Mouse (Mus musculus): ENCODE results near the gene Dapp1. TPM values are rescaled to one million over a fixed set of nuclear protein-coding genes. Genes with fewer than 3 reads are reported as not detected.

Dapp1 gene
- polyA plus RNA-seq, 1 experiment from 2014 or later = 10.3 TPM

DNA sequence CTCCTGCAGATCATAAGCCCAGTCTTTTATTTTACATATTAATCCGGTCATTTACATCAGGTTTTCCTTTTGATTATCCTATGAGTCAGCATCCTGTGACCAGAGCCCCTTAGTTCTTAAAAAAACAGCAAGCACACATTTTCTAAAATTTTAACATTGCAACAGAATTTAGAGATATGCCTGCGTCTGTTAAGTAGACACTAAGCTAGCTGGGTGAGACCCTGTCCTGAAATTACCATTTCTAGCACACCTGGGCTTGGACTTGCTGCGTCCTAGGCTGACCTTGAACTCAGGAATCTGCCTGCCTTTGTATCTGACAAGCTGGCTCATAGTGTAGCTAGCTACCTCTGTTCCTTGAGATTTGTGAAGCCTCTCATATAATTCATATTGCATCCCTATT is 51.4 kb downstream of the Dapp1 start:
- Histone ChIP-seq H3K4me1 (ENCODE audit: insufficient read depth) (no peaks in the 10 kb centered on the region; the same call in 1 of the 2 replicates), H3K4me2 (ENCODE audit: low read depth, low read length) (no peak overlapping the region), H3K9ac (replicated peaks) (no peak overlapping the region), H3K36me3 (replicated peaks; ENCODE audit: insufficient read depth, low read length) (peaks cover 60% of the 10 kb centered on the region), H3K9me3 (ENCODE audit: low read length) (no peaks in the 10 kb centered on the region), H3K4me3 (ENCODE audit: low read depth, low read length) (no peak overlapping the region), H3K27me3 (ENCODE audit: insufficient read depth, low read length) (no peaks in the 10 kb centered on the region), H3K27ac (ENCODE audit: low read depth) (no peak overlapping the region)
- TF ChIP-seq EP300 (IDR thresholded peaks at IDR 0.05; ENCODE audit: low read depth) (no peak), CTCF (IDR thresholded peaks at IDR 0.05; ENCODE audit: low read depth) (no peak)
- 81% methylated on average over 3 of the region's 3 CpGs for WGBS (ENCODE audit: insufficient replicate concordance)
- ATAC-seq = no peak
- DNase-seq = no peak

DNA sequence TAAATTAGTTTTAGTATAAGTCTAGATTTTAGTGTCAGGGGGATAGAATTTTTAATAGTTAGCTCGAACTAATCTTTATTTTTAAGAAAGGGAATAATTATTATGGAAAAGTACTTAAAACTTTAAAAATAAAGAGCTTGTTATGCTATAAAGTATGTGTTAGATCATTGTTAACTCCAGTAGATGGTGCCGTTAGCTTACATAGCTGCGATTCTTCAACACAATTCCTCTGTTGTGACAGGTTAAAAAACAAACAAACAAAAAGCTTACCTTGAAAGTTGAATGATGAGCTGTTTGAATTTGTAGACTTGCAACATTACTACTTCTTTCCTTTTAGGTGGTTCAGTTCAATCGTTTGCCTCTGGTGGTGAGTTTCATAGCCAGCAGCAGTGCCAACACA is 54.3 kb downstream of the Dapp1 start:
- no peak overlapping the region for H3K4me2 ChIP-seq (ENCODE audit: low read depth, low read length)
- H3K27ac ChIP-seq (ENCODE audit: low read depth) = no peak overlapping the region
- H3K9ac ChIP-seq (replicated peaks) = no peak overlapping the region
- 89% methylated on average over 4 of the region's 4 CpGs for WGBS (ENCODE audit: insufficient replicate concordance)
- H3K27me3 ChIP-seq (ENCODE audit: insufficient read depth, low read length) = no peaks in the 10 kb centered on the region
- H3K9me3 ChIP-seq (ENCODE audit: low read length) = no peaks in the 10 kb centered on the region
- ATAC-seq (no peak), DNase-seq (no peak)
- H3K4me1 ChIP-seq (ENCODE audit: insufficient read depth) = no peaks in the 10 kb centered on the region; the same call in 1 of the 2 replicates
- H3K4me3 ChIP-seq (ENCODE audit: low read depth, low read length) = no peak overlapping the region
- TF ChIP-seq EP300 (IDR thresholded peaks at IDR 0.05; ENCODE audit: low read depth) = no peak
- TF ChIP-seq CTCF (IDR thresholded peaks at IDR 0.05; ENCODE audit: low read depth) = peak; percentile 29; the same call in 1 of the 2 replicates
- H3K36me3 ChIP-seq (replicated peaks; ENCODE audit: insufficient read depth, low read length) = peaks cover 51% of the 10 kb centered on the region

- no peak overlapping the region for H3K9ac ChIP-seq (replicated peaks)
- WGBS (ENCODE audit: insufficient replicate concordance) = 73% methylated on average over 4 of the region's 4 CpGs
- H3K4me2 ChIP-seq (ENCODE audit: low read depth, low read length) = no peak overlapping the region
- no peaks in the 10 kb centered on the region for H3K27me3 ChIP-seq (ENCODE audit: insufficient read depth, low read length)
- no peaks in the 10 kb centered on the region for H3K9me3 ChIP-seq (ENCODE audit: low read length)
- TF ChIP-seq CTCF (IDR thresholded peaks at IDR 0.05; ENCODE audit: low read depth) = no peak
- no peak for TF ChIP-seq EP300 (IDR thresholded peaks at IDR 0.05; ENCODE audit: low read depth)
- no peak overlapping the region for H3K27ac ChIP-seq (ENCODE audit: low read depth)
- no peak overlapping the region for H3K4me3 ChIP-seq (ENCODE audit: low read depth, low read length)
- H3K36me3 ChIP-seq (replicated peaks; ENCODE audit: insufficient read depth, low read length) = peaks cover 27% of the 10 kb centered on the region
- H3K4me1 ChIP-seq (ENCODE audit: insufficient read depth) = peaks cover 15% of the 10 kb centered on the region
- ATAC-seq = no peak
- no peak for DNase-seq
Measured at GRCm38 (mm10) chr3:137920594-137920993, 60.8 kb downstream of the Dapp1 start.

DNA sequence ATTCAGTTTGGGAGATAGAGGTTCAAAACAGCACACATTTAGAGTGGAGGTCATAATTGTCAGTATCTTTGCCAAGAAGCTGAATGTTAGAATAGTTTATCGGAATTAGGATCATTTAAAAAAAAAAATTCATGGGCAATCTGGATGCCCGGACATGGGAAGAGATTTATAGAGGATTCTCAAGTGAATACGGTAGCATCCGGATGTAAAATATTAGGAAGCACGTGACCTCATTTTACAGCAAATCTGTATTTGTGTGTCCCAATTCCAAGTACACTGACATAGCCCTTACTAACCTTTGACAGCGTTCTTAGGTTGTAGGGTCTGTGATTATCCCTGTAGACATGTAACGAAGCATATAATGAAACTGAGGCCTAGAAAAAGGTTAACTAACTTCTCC is 61.9 kb downstream of the Dapp1 start:
- Histone ChIP-seq H3K36me3 (replicated peaks; ENCODE audit: insufficient read depth, low read length) (peaks cover 19% of the 10 kb centered on the region), H3K4me2 (ENCODE audit: low read depth, low read length) (peak overlapping the region; percentile 76), H3K4me1 (ENCODE audit: insufficient read depth) (peaks cover 15% of the 10 kb centered on the region), H3K9me3 (ENCODE audit: low read length) (no peaks in the 10 kb centered on the region), H3K27me3 (ENCODE audit: insufficient read depth, low read length) (no peaks in the 10 kb centered on the region), H3K9ac (replicated peaks) (peak overlapping the region; percentile 86), H3K4me3 (ENCODE audit: low read depth, low read length) (peak overlapping the region; percentile 87), H3K27ac (ENCODE audit: low read depth) (peak overlapping the region; percentile 93)
- TF ChIP-seq EP300 (IDR thresholded peaks at IDR 0.05; ENCODE audit: low read depth) = no peak
- TF ChIP-seq CTCF (IDR thresholded peaks at IDR 0.05; ENCODE audit: low read depth) = no peak
- DNase-seq = no peak
- ATAC-seq = no peak
- 87% methylated on average over 7 of the region's 7 CpGs for WGBS (ENCODE audit: insufficient replicate concordance)

GRCm38 (mm10) chr3:137918932-137919311 is 62.4 kb downstream of the Dapp1 start:
- H3K9me3 ChIP-seq (ENCODE audit: low read length) = no peaks in the 10 kb centered on the region
- ATAC-seq (peak; percentile 75), DNase-seq (peak; percentile 35)
- peaks cover 15% of the 10 kb centered on the region for H3K4me1 ChIP-seq (ENCODE audit: insufficient read depth)
- H3K36me3 ChIP-seq (replicated peaks; ENCODE audit: insufficient read depth, low read length) = peaks cover 19% of the 10 kb centered on the region
- H3K27ac ChIP-seq (ENCODE audit: low read depth) = peak overlapping the region; percentile 93
- WGBS (ENCODE audit: insufficient replicate concordance) = 12% methylated on average over 6 of the region's 6 CpGs
- no peaks in the 10 kb centered on the region for H3K27me3 ChIP-seq (ENCODE audit: insufficient read depth, low read length)
- peak overlapping the region; percentile 76 for H3K4me2 ChIP-seq (ENCODE audit: low read depth, low read length)
- peak overlapping the region; percentile 86 for H3K9ac ChIP-seq (replicated peaks)
- TF ChIP-seq EP300 (IDR thresholded peaks at IDR 0.05; ENCODE audit: low read depth) = no peak
- peak overlapping the region; percentile 87 for H3K4me3 ChIP-seq (ENCODE audit: low read depth, low read length)

DNA sequence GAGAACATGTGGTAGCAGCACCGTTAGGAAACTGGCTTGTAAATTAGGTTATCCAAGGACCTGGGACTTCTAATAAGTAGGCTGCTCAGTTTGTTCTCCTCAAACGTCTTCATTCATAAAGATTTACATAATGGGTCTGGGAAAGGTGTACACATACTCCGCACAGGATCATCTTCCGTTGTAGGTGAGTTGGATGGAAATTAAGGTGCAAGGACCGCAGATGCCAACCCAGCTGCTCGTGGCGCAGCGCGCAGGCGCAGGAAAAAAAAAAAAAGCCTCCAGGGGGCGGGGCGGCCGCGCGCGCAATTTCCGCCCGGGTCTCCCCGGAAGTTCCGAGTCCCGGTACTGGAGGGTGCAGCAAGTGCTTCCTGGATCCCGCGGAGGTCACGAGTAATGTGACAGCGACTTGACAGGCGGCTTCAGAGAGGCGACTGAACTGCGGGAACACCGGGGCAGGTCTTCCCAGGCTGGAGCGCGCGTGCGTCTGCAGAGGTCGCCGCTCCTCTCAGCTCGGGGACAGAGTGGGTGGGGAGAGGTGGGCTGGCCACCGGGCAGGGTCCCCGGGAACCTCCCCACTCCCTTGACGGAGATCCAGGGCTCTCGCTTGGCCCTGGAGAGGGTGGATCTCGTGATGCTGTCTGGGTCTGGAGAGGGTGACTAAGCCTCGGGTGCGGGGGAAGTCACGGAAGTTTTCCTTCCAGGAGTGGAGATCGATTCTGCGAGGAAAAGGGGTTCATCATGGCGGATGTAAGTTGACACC is 63.0 kb downstream of the Dapp1 start, which contains the start of gene Lamtor3:
Gene Lamtor3, plus strand, starts transcription at position 335 of the 760 bp plus-strand sequence.
- ATAC-seq (peak; percentile 95), DNase-seq (peak; percentile 95)
- H3K27ac ChIP-seq (ENCODE audit: low read depth) = peak within 1 kb of the TSS; percentile 93
- TF ChIP-seq CTCF (IDR thresholded peaks at IDR 0.05; ENCODE audit: low read depth) = peak; percentile 32; the same call in 1 of the 2 replicates
- peak; percentile 62 for TF ChIP-seq EP300 (IDR thresholded peaks at IDR 0.05; ENCODE audit: low read depth)
- no peaks in the 10 kb centered on the region for H3K9me3 ChIP-seq (ENCODE audit: low read length)
- peak within 1 kb of the TSS; percentile 86 for H3K9ac ChIP-seq (replicated peaks)
- peaks cover 15% of the 10 kb centered on the region for H3K4me1 ChIP-seq (ENCODE audit: insufficient read depth)
- peak within 1 kb of the TSS; percentile 87 for H3K4me3 ChIP-seq (ENCODE audit: low read depth, low read length)
- WGBS (ENCODE audit: insufficient replicate concordance) = under 1% methylated on average over 47 of the region's 47 CpGs
- peak within 1 kb of the TSS; percentile 76 for H3K4me2 ChIP-seq (ENCODE audit: low read depth, low read length)
- H3K36me3 ChIP-seq (replicated peaks; ENCODE audit: insufficient read depth, low read length) = peaks cover 16% of the 10 kb centered on the region
- no peaks in the 10 kb centered on the region for H3K27me3 ChIP-seq (ENCODE audit: insufficient read depth, low read length)

Measured in liver, postnatal 0 days (tissue).